Mouse (Mus musculus) CH12.LX (cell line): Measurements from ENCODE around the gene Tmem184a. TPM values are rescaled to one million over a fixed set of nuclear protein-coding genes. Genes with fewer than 3 reads are reported as not detected.

Experiments used
- DNase-seq: peaks from one replicate; pipeline ENCODE4 v3.0.0-alpha.2; 2013; ENCODE audit errors: extremely low read depth
- H3K27ac ChIP-seq: 2 replicates; pipeline ENCODE4 v1.5.1; 2012; ENCODE audit warnings: low read depth, mild to moderate bottlenecking, control low read depth, moderate library complexity; ENCODE audit not compliant: insufficient read depth
- H3K27me3 ChIP-seq: replicated peaks from 2 replicates; pipeline ENCODE3; 2012; ENCODE audit warnings: inconsistent platforms
- H3K36me3 ChIP-seq, 2 experiments: replicated peaks in 1 of 2; 2 replicates each; pipeline versions ENCODE3 to v1.6.1; 2012; ENCODE audit warnings: inconsistent platforms in 1 of 2, low read length in 1 of 2, mild to moderate bottlenecking in 1 of 2, mixed read lengths in 1 of 2, moderate library complexity in 1 of 2; ENCODE audit not compliant: control insufficient read depth in 1 of 2, insufficient read depth in 1 of 2
- H3K4me1 ChIP-seq, 2 experiments: 2 replicates each; pipeline ENCODE4 v1.6.1; 2012; ENCODE audit warnings: inconsistent platforms in 1 of 2, moderate library complexity in 1 of 2; ENCODE audit not compliant: insufficient read depth in 2 of 2, control insufficient read depth in 1 of 2
- H3K4me2 ChIP-seq: 2 replicates; pipeline ENCODE4 v1.6.1; 2012; ENCODE audit warnings: low read depth, mild to moderate bottlenecking, control low read depth; ENCODE audit not compliant: poor library complexity, insufficient read depth, severe bottlenecking
- H3K4me3 ChIP-seq, 3 experiments: fragments of 150-350 bp in 1 of 3; sonication (generic) in 1 of 3; replicated peaks in 1 of 3; 2 replicates each; pipeline versions ENCODE3 to v1.5.1; 2011 to 2012; ENCODE audit warnings: low read depth in 2 of 3, low read length in 2 of 3, mild to moderate bottlenecking in 2 of 3, moderate library complexity in 2 of 3, control low read depth in 1 of 3, improper control_type of control experiment in 1 of 3, inconsistent platforms in 1 of 3, mixed read lengths in 1 of 3; ENCODE audit not compliant: poor library complexity in 1 of 3
- H3K79me2 ChIP-seq: replicated peaks from 2 replicates; pipeline ENCODE4 v1.6.1; 2012; ENCODE audit warnings: mild to moderate bottlenecking, moderate library complexity; ENCODE audit not compliant: control insufficient read depth, poor library complexity, insufficient read depth, severe bottlenecking; ENCODE audit errors: extremely low read depth
- H3K9ac ChIP-seq: 2 replicates; pipeline ENCODE4 v1.6.1; 2012; ENCODE audit warnings: low read depth, mild to moderate bottlenecking, control low read depth, moderate library complexity; ENCODE audit not compliant: insufficient read depth
- H3K9me3 ChIP-seq: replicated peaks from 2 replicates; pipeline ENCODE3; 2012; ENCODE audit warnings: low read length, inconsistent platforms, mixed read lengths
- BHLHE40 ChIP-seq: IDR thresholded peaks from 2 replicates; pipeline ENCODE4 v1.6.1; 2011; ENCODE audit warnings: mild to moderate bottlenecking, low read depth, low read length, improper control_type of control experiment
- CHD1 ChIP-seq: IDR thresholded peaks from 2 replicates; pipeline ENCODE4 v1.6.1; 2012; ENCODE audit warnings: low read depth, low read length, improper control_type of control experiment, inconsistent platforms
- CTCF ChIP-seq, 2 experiments: IDR thresholded peaks in 1 of 2; conservative IDR thresholded peaks in 1 of 2; 2 replicates each; pipeline ENCODE4 v1.5.1; 2011 to 2012; ENCODE audit warnings: low read depth in 2 of 2, low read length in 2 of 2, improper control_type of control experiment in 1 of 2, inconsistent platforms in 1 of 2, mild to moderate bottlenecking in 1 of 2, moderate library complexity in 1 of 2
- ELF1 ChIP-seq: IDR thresholded peaks from 2 replicates; pipeline ENCODE4 v1.6.1; 2014; ENCODE audit warnings: low read depth, mild to moderate bottlenecking, inconsistent platforms, low read length, improper control_type of control experiment
- EP300 ChIP-seq: IDR thresholded peaks from 2 replicates; pipeline ENCODE4 v1.6.1; 2011; ENCODE audit warnings: low read length, improper control_type of control experiment
- GABPA ChIP-seq: IDR thresholded peaks from 2 replicates; pipeline ENCODE4 v1.6.1; 2012; ENCODE audit warnings: low read depth, low read length, improper control_type of control experiment, inconsistent platforms; ENCODE audit not compliant: insufficient replicate concordance
- HCFC1 ChIP-seq: IDR thresholded peaks from 2 replicates; pipeline ENCODE4 v1.6.1; 2012; ENCODE audit warnings: low read depth, mild to moderate bottlenecking, inconsistent platforms, low read length, improper control_type of control experiment
- MAX ChIP-seq: IDR thresholded peaks from 2 replicates; pipeline ENCODE4 v1.6.1; 2011; ENCODE audit warnings: low read length, improper control_type of control experiment
- POLR2AphosphoS2 ChIP-seq: IDR thresholded peaks from 2 replicates; pipeline ENCODE4 v1.6.1; 2011; ENCODE audit warnings: low read depth, low read length, improper control_type of control experiment
- RAD21 ChIP-seq: IDR thresholded peaks from 2 replicates; pipeline ENCODE4 v1.6.1; 2011; ENCODE audit warnings: low read depth, mild to moderate bottlenecking, low read length, improper control_type of control experiment, moderate library complexity
- RCOR1 ChIP-seq: conservative IDR thresholded peaks from 2 replicates; pipeline ENCODE4 v1.6.1; 2012; ENCODE audit warnings: low read depth, mild to moderate bottlenecking, inconsistent platforms, low read length, improper control_type of control experiment
- USF2 ChIP-seq: conservative IDR thresholded peaks from 2 replicates; pipeline ENCODE4 v1.6.1; 2011; ENCODE audit warnings: low read depth, low read length, improper control_type of control experiment
- ZKSCAN1 ChIP-seq: IDR thresholded peaks from 2 replicates; pipeline ENCODE4 v1.6.1; 2012; ENCODE audit warnings: low read depth, inconsistent platforms, low read length, improper control_type of control experiment, borderline replicate concordance
- dilution Hi-C: fragments of 300-500 bp; cut with MboI; formaldehyde crosslinking; loops from 2 replicates; pipeline ENCODE4 v1.14.3; 2020; ENCODE audit warnings: low sequenced_read_pairs; ENCODE audit not compliant: extremely low pct_unique_long_range_greater_than_20kb, extremely low pct_ligation_motif_present
- in situ Hi-C: fragments of 300-500 bp; cut with MboI; formaldehyde crosslinking; loops from 3 replicates; pipeline ENCODE4 v1.14.3; 2019; ENCODE audit warnings: low sequenced_read_pairs, low pct_ligation_motif_present, low pct_unique_long_range_greater_than_20kb, mixed read lengths
- polyA plus RNA-seq: library from polyadenylated mRNA; unstranded; fragments of >175 nt; gene quantifications from 2 replicates; pipeline ENCODE4 v1.2.1, GENCODE M21; 2012; ENCODE audit warnings: low read depth; ENCODE audit not compliant: insufficient read length
- total RNA-seq, 2 experiments: library from RNA; depleted of rRNA; stranded (reverse); fragments of 300-350 nt in 1 of 2; fragments of >200 nt in 1 of 2; gene quantifications; 2 replicates each; pipeline ENCODE4 v1.2.3; 2012 to 2014

The Tmem184a gene
- total and polyA plus RNA-seq, 3 experiments, result 0.16 to 0.20 TPM; not detected in 1

GRCm38 (mm10) chr5:139756135-139756534 is 63.6 kb downstream of the Tmem184a start:
- Histone ChIP-seq H3K4me2 (no peak overlapping the region), H3K27ac (no peak overlapping the region), H3K4me1 (0 out of 4 replicates have a peak, but pooled peaks cover 0 to 2% of the 10 kb centered on the region in 2 experiments), H3K4me3 (no peak overlapping the region), H3K27me3 (no peaks in the 10 kb centered on the region), H3K9ac (no peak overlapping the region), H3K79me2 (no peaks in the 10 kb centered on the region), H3K9me3 (no peaks in the 10 kb centered on the region), H3K36me3 (peaks cover 98 to 100% of the 10 kb centered on the region in 2 experiments)
- no peak for DNase-seq
- dilution Hi-C loops (no loop called here), in situ Hi-C loops (no loop called here)
- TF ChIP-seq RAD21, result no peak
- no peak for TF ChIP-seq GABPA
- TF ChIP-seq EP300, result no peak
- no peak for TF ChIP-seq ZKSCAN1
- no peak for TF ChIP-seq POLR2AphosphoS2
- no peak for TF ChIP-seq CHD1
- TF ChIP-seq BHLHE40, result no peak

- Histone ChIP-seq H3K4me1 (0 out of 4 replicates have a peak, but pooled peaks cover 0 to 2% of the 10 kb centered on the region in 2 experiments), H3K9ac (no peak overlapping the region), H3K27ac (no peak overlapping the region), H3K4me2 (no peak overlapping the region), H3K9me3 (no peaks in the 10 kb centered on the region), H3K36me3 (peaks cover 97 to 100% of the 10 kb centered on the region in 2 experiments), H3K27me3 (no peaks in the 10 kb centered on the region), H3K79me2 (no peaks in the 10 kb centered on the region), H3K4me3 (no peak overlapping the region)
- in situ Hi-C loops (no loop called here), dilution Hi-C loops (no loop called here)
- TF ChIP-seq HCFC1 (no peak), MAX (no peak), USF2 (no peak), CHD1 (no peak), ELF1 (no peak), RCOR1 (no peak), CTCF (conservative IDR thresholded peaks at IDR 0.05 in 1 of 2, IDR thresholded peaks at IDR 0.05 in 1 of 2; ENCODE audit: low read depth in 2 of 2, low read length in 2 of 2) (peak; percentile 44 to 68; a peak in 3 of 4 replicates)
- DNase-seq, result peak; percentile 37
Measured at GRCm38 (mm10) chr5:139754753-139755152, 65.0 kb downstream of the Tmem184a start.

Other genes with a start within 250 kb of the Tmem184a start
- 1.7 and 2.1 TPM in 2 replicates for gene Micall2, start 83.6 kb downstream of the Tmem184a start, total RNA-seq (2012; rRNA removed)
- gene Micall2, start 83.6 kb downstream of the Tmem184a start, total RNA-seq (2014; rRNA removed), result 1.2 and 1.3 TPM in 2 replicates
- gene Micall2, start 83.6 kb downstream of the Tmem184a start, polyA plus RNA-seq, result 1.7 and 3.0 TPM in 2 replicates
- 88.2 and 94.0 TPM in 2 replicates for gene Ints1, start 44.2 kb downstream of the Tmem184a start, total RNA-seq (2012; rRNA removed)
- 19.8 and 23.2 TPM in 2 replicates for gene Ints1, start 44.2 kb downstream of the Tmem184a start, total RNA-seq (2014; rRNA removed)
- 47.4 and 72.1 TPM in 2 replicates for gene Ints1, start 44.2 kb downstream of the Tmem184a start, polyA plus RNA-seq
- gene Mafk, start 28.4 kb downstream of the Tmem184a start, total RNA-seq (2012; rRNA removed), result 16.4 and 20.0 TPM in 2 replicates
- gene Mafk, start 28.4 kb downstream of the Tmem184a start, total RNA-seq (2014; rRNA removed), result 23.6 and 23.8 TPM in 2 replicates
- gene Mafk, start 28.4 kb downstream of the Tmem184a start, polyA plus RNA-seq, result 24.1 and 24.7 TPM in 2 replicates
- not detected in 2 replicates for gene Gm26938, start 6.5 kb upstream of the Tmem184a start, total RNA-seq (2012; rRNA removed)
- not detected in 2 replicates for gene Gm26938, start 6.5 kb upstream of the Tmem184a start, total RNA-seq (2014; rRNA removed)
- gene Gm26938, start 6.5 kb upstream of the Tmem184a start, polyA plus RNA-seq, result not detected in 2 replicates
- gene Psmg3, start 7.0 kb upstream of the Tmem184a start, total RNA-seq (2012; rRNA removed), result 43.5 and 60.1 TPM in 2 replicates
- 92.5 and 101 TPM in 2 replicates for gene Psmg3, start 7.0 kb upstream of the Tmem184a start, total RNA-seq (2014; rRNA removed)
- gene Psmg3, start 7.0 kb upstream of the Tmem184a start, polyA plus RNA-seq, result 57.3 and 61.3 TPM in 2 replicates
- gene Elfn1, start 88.0 kb upstream of the Tmem184a start, total RNA-seq (2012; rRNA removed), result 0.04 TPM in 1 of 2 replicates, not detected in the other
- gene Elfn1, start 88.0 kb upstream of the Tmem184a start, total RNA-seq (2014; rRNA removed), result not detected in 2 replicates
- 0.06 TPM in 1 of 2 replicates, not detected in the other for gene Elfn1, start 88.0 kb upstream of the Tmem184a start, polyA plus RNA-seq